Mouse (Mus musculus) small intestine, adult 2 months (tissue): ENCODE results near the gene Casp9. TPM values are rescaled to one million over a fixed set of nuclear protein-coding genes. Genes with fewer than 3 reads are reported as not detected.
A peak's percentile ranks its signal among the peaks of the same experiment; 100 is the strongest.
"Not testable (repeated sequence)": the region's sequence is repeated elsewhere in the genome, so short reads cannot be mapped to it uniquely, and the experiment has no call there.

ENCODE experiments used
- H3K27ac ChIP-seq: fragments of 200-500 bp; 2 replicates; pipeline ENCODE4 v1.5.1; 2012; ENCODE audit warnings: low read depth, low read length, control low read depth, inconsistent platforms; ENCODE audit not compliant: insufficient read depth
- H3K27me3 ChIP-seq: fragments of 200-500 bp; 2 replicates; pipeline ENCODE4 v1.6.1; 2012; ENCODE audit warnings: mild to moderate bottlenecking, moderate library complexity, low read length, inconsistent platforms; ENCODE audit not compliant: control insufficient read depth, insufficient read depth
- H3K36me3 ChIP-seq: fragments of 200-500 bp; 2 replicates; pipeline ENCODE4 v1.6.1; 2012; ENCODE audit warnings: mild to moderate bottlenecking, low read length, control low read depth, inconsistent platforms; ENCODE audit not compliant: control insufficient read depth, insufficient read depth
- H3K4me1 ChIP-seq: fragments of 200-500 bp; 2 replicates; pipeline ENCODE4 v1.6.1; 2012; ENCODE audit warnings: low read length, inconsistent platforms, mixed read lengths; ENCODE audit not compliant: control insufficient read depth, insufficient read depth, insufficient read length
- H3K4me3 ChIP-seq: fragments of 200-500 bp; 2 replicates; pipeline ENCODE4 v1.5.1; 2012; ENCODE audit warnings: low read depth, mild to moderate bottlenecking, control low read depth, inconsistent platforms, low read length, moderate library complexity
- CTCF ChIP-seq: fragments of 200-500 bp; IDR thresholded peaks from 2 replicates; pipeline ENCODE4 v1.5.1; 2012; ENCODE audit warnings: low read depth, mild to moderate bottlenecking, control low read depth, inconsistent platforms, low read length, moderate library complexity, mixed read lengths; ENCODE audit not compliant: insufficient replicate concordance, insufficient read length; ENCODE audit errors: extremely low read depth
- POLR2A ChIP-seq: fragments of 200-500 bp; IDR thresholded peaks from 2 replicates; pipeline ENCODE4 v1.6.1; 2012; ENCODE audit warnings: low read depth, mild to moderate bottlenecking, control low read depth, inconsistent platforms, low read length, moderate library complexity
- WGBS: fragments of 180-500 bp; shearing (Covaris S2); methylation state at CpG from one replicate; pipeline ENCODE4 v1.1.7; 2018; 5-methylcytosine and 5-hydroxymethylcytosine counted together
- polyA plus RNA-seq: library from polyadenylated mRNA; depleted of rRNA; stranded (reverse); fragments of >200 nt; gene quantifications from 2 replicates; pipeline ENCODE4 v1.2.3, GENCODE M21; 2012

The Casp9 gene
- polyA plus RNA-seq, 1 experiment, result 14.6 TPM

DNA sequence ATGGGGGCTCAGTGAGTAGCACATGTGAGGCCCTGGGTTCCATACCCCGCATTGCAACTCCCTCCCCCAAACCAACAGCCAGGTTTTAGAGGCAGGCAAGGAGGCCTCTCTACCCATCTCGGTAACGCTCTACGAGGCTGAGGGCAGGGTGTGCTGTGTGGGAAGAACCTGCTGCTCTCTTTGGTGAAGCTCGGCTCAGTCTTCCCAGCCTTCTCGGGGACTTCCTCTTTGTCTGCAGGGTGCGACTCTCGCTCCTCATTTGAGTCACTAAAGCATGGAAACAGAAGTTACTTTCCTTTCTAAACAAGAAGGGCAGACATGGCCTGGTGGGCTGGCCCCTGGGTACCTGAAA lies 27.1 kb upstream of the Casp9 start:
- 73% methylated on average over 8 of the region's 8 CpGs for WGBS
- Histone ChIP-seq H3K27me3 (no peaks in the 10 kb centered on the region), H3K27ac (peak overlapping the region; percentile 69), H3K4me1 (peaks cover 3% of the 10 kb centered on the region; the same call in 1 of the 2 replicates), H3K36me3 (peaks cover 59% of the 10 kb centered on the region), H3K4me3 (no peak overlapping the region)
- no peak for TF ChIP-seq POLR2A
- TF ChIP-seq CTCF, result no peak

DNA sequence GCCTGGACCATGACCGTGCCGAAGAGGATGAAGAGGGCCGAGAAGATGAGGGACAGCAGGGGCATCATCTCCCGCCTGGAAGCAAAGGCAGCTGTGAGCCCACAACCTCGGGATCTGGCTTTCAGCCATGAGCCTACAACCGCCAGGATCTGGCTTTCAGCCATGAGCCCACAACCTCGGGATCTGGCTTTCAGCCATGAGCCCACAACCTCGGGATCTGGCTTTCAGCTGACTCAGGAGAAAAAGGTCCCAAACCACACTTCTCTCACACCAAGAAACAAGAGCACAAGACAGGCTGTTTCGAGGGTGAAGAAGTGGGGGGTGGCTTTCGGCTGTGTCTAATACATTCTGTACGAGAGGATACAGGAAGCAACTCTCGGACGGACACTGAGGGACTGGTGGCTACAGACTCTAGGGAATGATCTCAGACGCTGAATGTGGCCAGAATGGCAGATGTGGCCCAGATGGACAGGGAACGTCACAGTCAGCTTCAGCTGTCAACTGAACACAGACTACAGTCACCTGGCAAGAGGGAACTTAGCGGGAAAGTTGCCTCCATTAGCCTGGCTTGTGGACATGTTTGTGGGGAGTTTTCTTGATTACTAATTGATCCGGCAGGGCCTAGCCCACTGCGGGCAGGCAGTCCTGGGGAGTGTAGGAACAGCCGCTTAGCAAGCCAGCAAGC lies 26.6 kb upstream of the Casp9 start:
- peaks cover 3% of the 10 kb centered on the region; the same call in 1 of the 2 replicates for H3K4me1 ChIP-seq
- no peak overlapping the region for H3K4me3 ChIP-seq
- peak overlapping the region; percentile 69 for H3K27ac ChIP-seq
- 56% methylated on average over 19 of the region's 19 CpGs for WGBS
- TF ChIP-seq CTCF (no peak), POLR2A (no peak)
- no peaks in the 10 kb centered on the region for H3K27me3 ChIP-seq
- H3K36me3 ChIP-seq, result peaks cover 62% of the 10 kb centered on the region

DNA sequence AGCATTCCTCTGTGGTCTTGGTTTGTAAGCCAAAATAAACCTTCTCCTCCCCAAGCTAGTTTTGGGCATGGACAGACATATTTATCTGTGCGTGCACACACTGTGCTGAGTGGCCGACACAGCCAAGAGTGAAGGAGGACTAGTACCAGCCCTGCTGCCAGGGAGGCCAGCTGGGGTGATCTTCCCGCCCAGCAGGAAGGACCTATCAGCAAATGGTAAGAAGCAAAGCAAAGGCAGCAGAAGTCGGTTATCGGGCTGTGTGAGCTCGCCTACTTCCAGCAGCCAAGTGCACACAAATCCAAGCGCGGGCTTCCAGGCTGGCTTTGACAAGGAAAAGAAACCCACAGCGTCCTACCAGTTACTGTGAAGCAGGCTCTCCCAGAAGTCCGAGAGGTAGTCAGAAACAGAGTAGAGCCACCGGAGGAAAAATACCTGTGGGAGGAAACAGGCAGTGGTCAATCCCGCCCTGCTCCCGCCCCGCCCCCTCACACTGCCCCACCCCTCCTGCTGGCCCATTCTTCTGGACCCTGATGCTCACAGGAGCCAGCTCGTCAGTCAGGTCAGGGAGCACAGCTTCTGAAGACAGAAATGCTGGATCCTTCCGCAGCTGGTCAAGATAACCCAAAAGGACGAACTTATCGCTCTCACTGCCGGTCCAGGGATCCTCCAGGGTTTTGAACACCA lies 25.9 kb upstream of the Casp9 start:
- Histone ChIP-seq H3K27me3 (no peaks in the 10 kb centered on the region), H3K4me1 (peaks cover 3% of the 10 kb centered on the region; the same call in 1 of the 2 replicates), H3K36me3 (peaks cover 61% of the 10 kb centered on the region), H3K4me3 (no peak overlapping the region), H3K27ac (peak overlapping the region; percentile 69)
- TF ChIP-seq POLR2A (no peak), CTCF (no peak)
- 74% methylated on average over 19 of the region's 19 CpGs for WGBS

DNA sequence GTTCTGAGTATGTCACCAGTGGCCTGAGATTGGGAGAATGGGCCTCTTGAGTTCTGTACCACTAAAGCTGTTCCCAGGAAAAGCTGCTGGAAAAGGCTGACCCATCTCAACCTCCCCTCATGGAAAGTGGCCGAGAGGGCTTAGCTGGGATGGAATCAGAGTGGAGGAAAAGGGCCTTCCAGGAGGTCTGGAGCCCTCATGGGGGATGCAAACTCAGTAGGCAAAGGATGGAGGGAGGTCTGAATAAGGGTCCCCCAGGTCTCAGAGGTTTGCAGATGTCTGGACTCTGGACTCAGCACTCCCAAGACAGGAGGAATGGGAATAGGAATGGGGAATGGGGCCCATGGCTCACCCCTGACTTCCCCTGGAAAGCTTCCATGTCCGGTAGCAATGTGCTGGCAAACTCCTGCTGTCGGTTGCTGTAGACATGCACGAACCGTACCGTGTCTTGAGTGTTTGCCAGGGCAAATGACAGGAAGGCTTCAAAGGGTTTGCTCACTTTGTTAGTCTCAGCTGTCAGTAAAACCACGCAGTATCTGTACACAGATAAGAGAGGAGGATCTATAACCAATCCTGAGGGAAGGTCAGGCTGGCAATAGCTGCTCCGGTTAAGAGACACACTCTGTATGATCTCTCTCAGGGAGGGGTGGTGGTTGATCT lies 23.8 kb upstream of the Casp9 start:
- H3K4me1 ChIP-seq, result peaks cover 3% of the 10 kb centered on the region; the same call in 1 of the 2 replicates
- H3K36me3 ChIP-seq, result peaks cover 53% of the 10 kb centered on the region
- WGBS, result 69% methylated on average over 8 of the region's 8 CpGs
- TF ChIP-seq POLR2A, result no peak
- no peak for TF ChIP-seq CTCF
- no peak overlapping the region for H3K27ac ChIP-seq
- H3K27me3 ChIP-seq, result no peaks in the 10 kb centered on the region
- no peak overlapping the region for H3K4me3 ChIP-seq

DNA sequence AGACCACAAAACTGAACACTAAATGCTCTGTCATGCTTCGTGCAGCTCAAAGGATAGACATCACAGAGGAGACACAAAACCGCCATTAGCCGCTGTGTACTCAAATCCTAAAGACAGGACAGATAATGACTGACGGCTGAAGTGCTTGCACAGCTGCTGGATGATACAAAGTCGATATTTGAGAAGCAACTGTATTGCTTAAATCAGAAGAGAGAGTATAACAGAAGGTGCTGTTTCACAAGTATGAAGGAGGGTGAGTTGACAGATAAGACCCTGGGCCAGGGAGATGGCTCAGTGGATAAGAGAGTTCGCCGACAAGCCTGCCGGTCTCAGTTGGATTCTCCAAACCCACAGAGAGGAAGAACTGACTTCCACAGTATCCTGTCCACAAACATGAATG lies 21.6 kb upstream of the Casp9 start:
- 0 out of 2 replicates have a peak, but pooled peaks cover 3% of the 10 kb centered on the region for H3K4me1 ChIP-seq
- 86% methylated on average over 8 of the region's 8 CpGs for WGBS
- TF ChIP-seq POLR2A (no peak), CTCF (no peak)
- H3K36me3 ChIP-seq, result peaks cover 58% of the 10 kb centered on the region
- H3K4me3 ChIP-seq, result no peak overlapping the region
- no peaks in the 10 kb centered on the region for H3K27me3 ChIP-seq
- no peak overlapping the region for H3K27ac ChIP-seq

DNA sequence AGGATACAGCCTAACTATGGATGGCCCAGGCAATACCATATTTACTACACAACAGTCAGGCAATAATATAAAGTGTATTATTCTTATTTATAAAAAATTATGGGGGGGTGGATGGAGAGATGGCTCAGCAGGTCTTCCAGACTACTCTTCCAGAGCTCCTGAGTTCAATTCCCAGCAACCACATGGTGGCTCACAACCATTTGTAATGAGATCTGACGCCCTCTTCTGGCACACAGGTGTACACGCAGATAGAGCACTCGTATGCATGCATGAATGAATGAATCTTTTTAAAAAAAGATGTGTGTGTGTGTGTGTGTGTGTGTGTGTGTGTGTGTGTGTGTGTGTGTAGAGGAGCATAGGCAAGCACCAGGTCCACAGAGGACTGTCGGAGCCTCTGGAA lies 20.4 kb upstream of the Casp9 start:
- WGBS, result 92% methylated on average over 4 of the region's 4 CpGs
- not testable (repeated sequence) for H3K4me3 ChIP-seq, H3K27me3 ChIP-seq, H3K27ac ChIP-seq, H3K4me1 ChIP-seq
- peaks cover 55% of the 10 kb centered on the region for H3K36me3 ChIP-seq

DNA sequence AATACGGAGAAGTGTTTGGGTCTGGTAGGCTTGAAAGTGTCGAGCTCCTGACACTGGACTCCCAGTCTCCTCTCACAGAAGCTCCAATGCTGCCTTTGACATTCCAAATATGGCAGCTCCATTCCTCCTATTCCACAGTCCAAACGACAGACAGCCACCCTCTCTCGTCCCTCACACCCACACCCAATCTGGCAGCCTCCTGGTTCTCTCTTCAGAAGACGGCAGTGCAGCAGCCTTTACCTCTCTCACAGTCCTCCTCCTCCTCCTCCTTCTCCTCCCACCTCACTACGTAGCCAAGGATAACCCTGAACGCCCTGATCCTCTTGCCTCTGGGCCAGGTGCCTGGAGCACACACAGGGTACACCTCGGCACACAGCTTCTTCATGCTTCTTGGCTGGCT lies 13.6 kb upstream of the Casp9 start:
- no peak overlapping the region for H3K27ac ChIP-seq
- H3K4me1 ChIP-seq, result peaks cover 2% of the 10 kb centered on the region; the same call in 1 of the 2 replicates
- 94% methylated on average over 8 of the region's 8 CpGs for WGBS
- H3K36me3 ChIP-seq, result peaks cover 58% of the 10 kb centered on the region
- no peak overlapping the region for H3K4me3 ChIP-seq
- no peaks in the 10 kb centered on the region for H3K27me3 ChIP-seq
- no peak for TF ChIP-seq POLR2A
- TF ChIP-seq CTCF, result no peak
